8 mouse cellular contexts compared by ENCODE assay signal in genomic region chr5:137305822-137306221, GRCm38 (mm10). TPM values are rescaled to one million over a fixed set of nuclear protein-coding genes. Genes with fewer than 3 reads are reported as not detected.
A peak's percentile ranks its signal among the peaks of the same experiment; 100 is the strongest.
DNase-seq lines count a peak whose midpoint lies in the region; ATAC-seq and TF ChIP-seq lines count a peak whose summit lies in the region.

No protein-coding gene starts in this region.

- no peak for TF ChIP-seq POLR2A in cortical plate, adult 2 months (IDR thresholded peaks at IDR 0.05; ENCODE audit: extremely low read depth, insufficient read depth, low read length)

- peaks cover 74% of the 10 kb centered on the region for H3K36me3 ChIP-seq in lung, embryonic 14.5 days (ENCODE audit: insufficient read depth)
- H3K36me3 ChIP-seq in intestine, embryonic 16.5 days (ENCODE audit: control insufficient read depth, insufficient read depth, low read length), result peaks cover 28% of the 10 kb centered on the region
- H3K36me3 ChIP-seq in neural tube, embryonic 14.5 days (ENCODE audit: control insufficient read depth, insufficient read depth, low read length), result peaks cover 27% of the 10 kb centered on the region

- H3K4me2 ChIP-seq in lung, embryonic 14.5 days, result peak overlapping the region; percentile 81
- peak overlapping the region; percentile 57 for H3K4me2 ChIP-seq in intestine, embryonic 16.5 days (ENCODE audit: low read depth, low read length)
- peak overlapping the region; percentile 71 for H3K4me2 ChIP-seq in neural tube, embryonic 14.5 days (ENCODE audit: low read depth, low read length)

- TF ChIP-seq CTCF in lung, embryonic 14.5 days (IDR thresholded peaks at IDR 0.05; ENCODE audit: low read depth), result no peak
- no peak for TF ChIP-seq CTCF in cortical plate, adult 2 months (IDR thresholded peaks at IDR 0.05; ENCODE audit: extremely low read depth, insufficient read depth, low read length)

- H3K27ac ChIP-seq in lung, embryonic 14.5 days (ENCODE audit: low read depth), result no peak overlapping the region
- H3K27ac ChIP-seq in cortical plate, adult 2 months (ENCODE audit: insufficient read depth, low read length), result no peak overlapping the region
- H3K27ac ChIP-seq in intestine, embryonic 16.5 days (ENCODE audit: low read length), result no peak overlapping the region
- H3K27ac ChIP-seq in neural tube, embryonic 14.5 days (ENCODE audit: low read depth, low read length), result no peak overlapping the region

- H3K27me3 ChIP-seq in lung, embryonic 14.5 days (ENCODE audit: insufficient read depth, low read length), result no peaks in the 10 kb centered on the region
- no peaks in the 10 kb centered on the region for H3K27me3 ChIP-seq in intestine, embryonic 16.5 days (replicated peaks; ENCODE audit: control insufficient read depth, insufficient read depth, low read length)
- no peaks in the 10 kb centered on the region for H3K27me3 ChIP-seq in neural tube, embryonic 14.5 days (ENCODE audit: control insufficient read depth, insufficient read depth, low read length)

- H3K9me3 ChIP-seq in lung, embryonic 14.5 days (ENCODE audit: low read depth, low read length), result no peaks in the 10 kb centered on the region
- H3K9me3 ChIP-seq in intestine, embryonic 16.5 days (ENCODE audit: control insufficient read depth, low read length), result 0 out of 2 replicates have a peak, but pooled peaks cover 3% of the 10 kb centered on the region
- no peaks in the 10 kb centered on the region for H3K9me3 ChIP-seq in neural tube, embryonic 14.5 days (ENCODE audit: control insufficient read depth, low read length)

- peak overlapping the region; percentile 94 for H3K4me3 ChIP-seq in lung, embryonic 14.5 days (ENCODE audit: low read depth, low read length)
- H3K4me3 ChIP-seq in cortical plate, adult 2 months (ENCODE audit: insufficient read depth, low read length), result peak overlapping the region; percentile 48; the same call in 1 of the 2 replicates
- peak overlapping the region; percentile 88 for H3K4me3 ChIP-seq in intestine, embryonic 16.5 days (ENCODE audit: low read length)
- peak overlapping the region; percentile 96 for H3K4me3 ChIP-seq in neural tube, embryonic 14.5 days (ENCODE audit: low read depth, low read length)

- DNase-seq in lung, embryonic 14.5 days, result no peak
- DNase-seq in lung, postnatal 14 days, result no peak
- no peak for DNase-seq in cerebellum, adult 18-20 months
- DNase-seq in gastrocnemius, postnatal 14 days, result no peak
- no peak for DNase-seq in yolk sac, embryonic 10.5 days (ENCODE audit: low spot score)

- no peak for ATAC-seq in lung, embryonic 14.5 days (ENCODE audit: insufficient read depth)
- no peak for ATAC-seq in intestine, embryonic 16.5 days
- no peak for ATAC-seq in neural tube, embryonic 14.5 days (ENCODE audit: low read depth)

- peak overlapping the region; percentile 97 for H3K9ac ChIP-seq in lung, embryonic 14.5 days
- peak overlapping the region; percentile 50 for H3K9ac ChIP-seq in intestine, embryonic 16.5 days (ENCODE audit: low read depth, low read length)
- peak overlapping the region; percentile 32; the same call in 1 of the 2 replicates for H3K9ac ChIP-seq in neural tube, embryonic 14.5 days (replicated peaks; ENCODE audit: low read depth, low read length)

- intact Hi-C loops in gastrocnemius, postnatal 14 days (cut with DNase I; ENCODE audit: low total_unique reads), result no loop called here

- 51% methylated on average over 3 of the region's 3 CpGs for WGBS in lung, embryonic 14.5 days
- 46% methylated on average over 3 of the region's 3 CpGs for WGBS in intestine, embryonic 16.5 days
- WGBS in neural tube, embryonic 14.5 days, result 25% methylated on average over 3 of the region's 3 CpGs

- peaks cover 17% of the 10 kb centered on the region for H3K4me1 ChIP-seq in lung, embryonic 14.5 days (ENCODE audit: insufficient read depth)
- peaks cover 9% of the 10 kb centered on the region; the same call in 1 of the 2 replicates for H3K4me1 ChIP-seq in cortical plate, adult 2 months (ENCODE audit: control insufficient read depth, insufficient read depth, low read length)
- peaks cover 19% of the 10 kb centered on the region for H3K4me1 ChIP-seq in intestine, embryonic 16.5 days (ENCODE audit: control insufficient read depth, insufficient read depth, low read length)
- peaks cover 30% of the 10 kb centered on the region for H3K4me1 ChIP-seq in neural tube, embryonic 14.5 days (ENCODE audit: control insufficient read depth, insufficient read depth, low read length)

RNA-seq across cellular contexts. Expression of gene Srrt, which starts 1.7 kb away (rescaled TPM):
- polyA plus RNA-seq in lung, embryonic 14.5 days (2014; fragmentation: Nextera tagmentation; extraction: Ambion mirVana), result 137 and 141 TPM in 2 replicates
- polyA plus RNA-seq in cortical plate, adult 2 months (2012; rRNA removed), result 226 and 239 TPM in 2 replicates
- polyA plus RNA-seq in intestine, embryonic 16.5 days (2015; fragmentation: Nextera tagmentation; extraction: Ambion mirVana), result 106 and 113 TPM in 2 replicates
- polyA plus RNA-seq in neural tube, embryonic 14.5 days (2014; fragmentation: Nextera tagmentation; extraction: Ambion mirVana), result 81.8 and 91.5 TPM in 2 replicates
- 10 to 100 TPM; 39.0 to 40.6 TPM for total RNA-seq in gastrocnemius, postnatal 14 days (2021)

RNA-seq across cellular contexts. Expression of gene Trip6, which starts 8.4 kb away (rescaled TPM):
- polyA plus RNA-seq in lung, embryonic 14.5 days (2014; fragmentation: Nextera tagmentation; extraction: Ambion mirVana), result 87.1 and 89.3 TPM in 2 replicates
- polyA plus RNA-seq in cortical plate, adult 2 months (2012; rRNA removed), result 8.4 and 8.8 TPM in 2 replicates
- 61.2 and 68.0 TPM in 2 replicates for polyA plus RNA-seq in intestine, embryonic 16.5 days (2015; fragmentation: Nextera tagmentation; extraction: Ambion mirVana)
- 8.0 and 11.5 TPM in 2 replicates for polyA plus RNA-seq in neural tube, embryonic 14.5 days (2014; fragmentation: Nextera tagmentation; extraction: Ambion mirVana)
- 1 to 10 TPM; 7.9 to 9.6 TPM for total RNA-seq in gastrocnemius, postnatal 14 days (2021)

RNA-seq across cellular contexts. Expression of gene Ufsp1, which starts 11.4 kb away (rescaled TPM):
- 4.4 and 4.6 TPM in 2 replicates for polyA plus RNA-seq in lung, embryonic 14.5 days (2014; fragmentation: Nextera tagmentation; extraction: Ambion mirVana)
- polyA plus RNA-seq in cortical plate, adult 2 months (2012; rRNA removed), result 13.3 and 14.1 TPM in 2 replicates
- 9.5 and 10.7 TPM in 2 replicates for polyA plus RNA-seq in intestine, embryonic 16.5 days (2015; fragmentation: Nextera tagmentation; extraction: Ambion mirVana)
- 19.7 and 24.0 TPM in 2 replicates for polyA plus RNA-seq in neural tube, embryonic 14.5 days (2014; fragmentation: Nextera tagmentation; extraction: Ambion mirVana)
- total RNA-seq in gastrocnemius, postnatal 14 days (2021), result 10 to 100 TPM; 30.5 to 36.3 TPM

RNA-seq across cellular contexts. Expression of gene Ache, which starts 18.5 kb away (rescaled TPM):
- polyA plus RNA-seq in lung, embryonic 14.5 days (2014; fragmentation: Nextera tagmentation; extraction: Ambion mirVana), result 0.93 and 1.3 TPM in 2 replicates
- 57.9 and 62.3 TPM in 2 replicates for polyA plus RNA-seq in cortical plate, adult 2 months (2012; rRNA removed)
- polyA plus RNA-seq in intestine, embryonic 16.5 days (2015; fragmentation: Nextera tagmentation; extraction: Ambion mirVana), result 9.0 and 9.3 TPM in 2 replicates
- 61.8 and 79.1 TPM in 2 replicates for polyA plus RNA-seq in neural tube, embryonic 14.5 days (2014; fragmentation: Nextera tagmentation; extraction: Ambion mirVana)
- total RNA-seq in gastrocnemius, postnatal 14 days (2021), result 10 to 100 TPM; 48.8 to 59.8 TPM

RNA-seq across cellular contexts. Expression of gene Slc12a9, which starts 27.6 kb away (rescaled TPM):
- polyA plus RNA-seq in lung, embryonic 14.5 days (2014; fragmentation: Nextera tagmentation; extraction: Ambion mirVana), result 9.7 and 10.2 TPM in 2 replicates
- 34.0 and 35.2 TPM in 2 replicates for polyA plus RNA-seq in cortical plate, adult 2 months (2012; rRNA removed)
- polyA plus RNA-seq in intestine, embryonic 16.5 days (2015; fragmentation: Nextera tagmentation; extraction: Ambion mirVana), result 14.7 and 15.7 TPM in 2 replicates
- polyA plus RNA-seq in neural tube, embryonic 14.5 days (2014; fragmentation: Nextera tagmentation; extraction: Ambion mirVana), result 16.4 and 17.8 TPM in 2 replicates
- total RNA-seq in gastrocnemius, postnatal 14 days (2021), result 1 to 10 TPM; 3.1 to 3.3 TPM

Comparison
In these comparisons a context has a peak if more than half of its experiments do, and no peak if none do; other contexts are left out.
1. H3K9ac ChIP-seq: peak in every context shown above with its lines; median percentile 97 in lung, embryonic 14.5 days; 50 in intestine, embryonic 16.5 days; 32 in neural tube, embryonic 14.5 days.